Mouse (Mus musculus): Measurements from ENCODE around the gene Taf4.

Taf4 gene

DNA sequence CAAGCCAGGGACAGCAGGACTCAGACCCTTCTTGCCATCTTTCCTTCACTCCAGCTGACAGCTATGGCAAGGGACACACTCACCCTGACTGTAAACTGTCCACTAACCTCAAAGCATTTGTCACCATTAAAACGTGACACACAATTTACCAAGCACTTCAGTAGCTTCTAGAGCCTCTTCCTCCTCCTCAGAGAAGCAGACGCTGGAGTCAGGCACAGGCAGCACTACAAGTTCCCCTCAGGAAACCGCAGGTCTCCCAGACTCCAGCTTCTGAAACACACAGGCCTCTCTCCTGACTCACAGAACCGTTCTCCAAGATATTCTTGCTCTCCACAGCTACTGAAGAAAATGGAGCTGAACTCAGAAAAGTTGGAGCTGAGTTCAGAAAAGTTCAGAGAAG, 39.4 kb downstream of the Taf4 start:
- DNase-seq (ENCODE audit: low read depth, low spot score) = no peak

DNA sequence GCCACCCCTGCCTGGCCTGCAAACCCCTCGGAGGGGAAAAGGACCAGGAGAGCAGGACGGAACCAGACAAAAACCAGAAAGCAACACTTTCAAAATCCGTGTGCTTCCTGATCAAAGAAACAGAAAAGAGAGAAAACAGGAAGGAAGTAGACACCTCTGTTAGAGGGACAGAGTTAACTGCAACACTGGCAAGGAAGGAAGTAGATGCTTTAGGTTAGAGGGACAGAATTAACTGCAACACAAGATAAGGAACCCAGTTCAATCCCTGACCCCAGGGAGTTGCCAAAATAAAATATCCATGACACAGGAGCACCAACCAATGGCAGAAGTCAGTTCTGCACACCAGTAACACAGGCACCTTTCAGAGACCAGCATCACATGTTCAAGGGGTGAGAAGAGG, 42.3 kb downstream of the Taf4 start:
- DNase-seq (ENCODE audit: low read depth, low spot score) = no peak

DNA sequence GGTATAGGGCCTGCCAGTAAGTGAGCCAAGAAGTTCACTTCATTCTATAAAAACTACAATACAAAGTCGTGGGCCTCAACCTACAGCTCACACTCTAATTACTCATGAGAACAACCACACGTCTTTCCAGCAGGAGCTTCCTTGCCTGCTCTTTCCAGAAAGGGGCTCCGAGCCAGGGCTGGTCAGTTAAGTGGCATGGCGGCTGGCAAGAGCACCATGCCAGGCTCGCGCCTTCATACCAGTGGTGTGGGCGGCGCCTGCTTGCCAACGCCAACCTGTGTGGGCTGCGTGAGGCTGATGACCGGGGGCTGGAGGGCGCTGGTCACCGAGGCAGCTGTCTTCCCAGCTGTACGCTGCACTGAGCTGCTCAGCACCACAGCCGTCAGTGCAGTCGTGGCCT, 44.7 kb downstream of the Taf4 start:
- DNase-seq (ENCODE audit: low read depth, low spot score) = no peak

- DNase-seq (ENCODE audit: low read depth, low spot score) = no peak
Observed at GRCm38 (mm10) chr2:179929166-179929565, 47.3 kb downstream of the Taf4 start.

GRCm38 (mm10) chr2:179924038-179924437, 52.4 kb downstream of the Taf4 start:
- DNase-seq (ENCODE audit: low read depth, low spot score) = no peak

- no peak for DNase-seq (ENCODE audit: low read depth, low spot score)
Observed at GRCm38 (mm10) chr2:179921021-179921653, 55.3 kb downstream of the Taf4 start.

- DNase-seq (ENCODE audit: low read depth, low spot score) = no peak
Observed at GRCm38 (mm10) chr2:179920042-179920441, 56.4 kb downstream of the Taf4 start.

DNA sequence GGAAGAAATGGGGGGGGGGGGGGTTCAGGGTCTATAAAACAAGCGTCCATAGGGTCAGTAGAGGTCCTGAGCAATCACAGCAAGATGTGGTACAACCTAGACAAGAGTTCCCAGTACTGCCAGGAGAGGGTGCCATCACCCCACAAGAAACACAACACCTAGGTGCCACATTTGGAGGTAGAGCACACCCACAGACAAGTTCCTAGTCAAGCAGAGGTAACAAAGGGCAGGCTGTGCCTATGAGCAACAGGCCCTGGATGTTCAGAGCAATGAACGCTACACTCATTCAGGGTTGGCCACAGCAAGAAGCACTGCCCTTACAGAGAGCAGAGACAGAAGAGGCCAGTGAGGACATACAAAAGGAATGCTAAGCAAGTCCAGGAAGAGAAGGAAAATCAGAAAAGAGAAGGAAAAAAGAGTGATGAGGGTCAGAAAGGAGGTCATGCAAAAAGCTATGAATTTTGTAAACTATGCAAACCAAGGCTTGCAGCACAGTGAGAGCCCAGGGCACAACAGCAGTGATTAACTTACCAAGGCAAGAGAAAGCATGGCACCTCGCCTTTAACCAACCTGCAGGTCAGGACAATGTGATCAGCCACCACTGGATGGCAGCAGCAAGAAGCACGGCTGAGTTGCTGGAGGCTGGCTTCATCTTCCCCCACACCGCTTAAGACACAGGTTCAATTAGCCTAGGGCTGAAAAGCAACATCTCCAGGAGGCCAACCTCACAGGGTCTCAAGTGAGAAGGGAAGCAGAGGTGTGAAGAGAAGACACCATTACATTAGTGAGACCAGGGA, 59.4 kb downstream of the Taf4 start:
- DNase-seq (ENCODE audit: low read depth, low spot score) = peak; percentile 59

GRCm38 (mm10) chr2:179914246-179914645, 62.2 kb downstream of the Taf4 start:
- no peak for DNase-seq (ENCODE audit: low read depth, low spot score)

- DNase-seq (ENCODE audit: low read depth, low spot score) = no peak
Observed at GRCm38 (mm10) chr2:179913349-179913748, 63.1 kb downstream of the Taf4 start.

DNA sequence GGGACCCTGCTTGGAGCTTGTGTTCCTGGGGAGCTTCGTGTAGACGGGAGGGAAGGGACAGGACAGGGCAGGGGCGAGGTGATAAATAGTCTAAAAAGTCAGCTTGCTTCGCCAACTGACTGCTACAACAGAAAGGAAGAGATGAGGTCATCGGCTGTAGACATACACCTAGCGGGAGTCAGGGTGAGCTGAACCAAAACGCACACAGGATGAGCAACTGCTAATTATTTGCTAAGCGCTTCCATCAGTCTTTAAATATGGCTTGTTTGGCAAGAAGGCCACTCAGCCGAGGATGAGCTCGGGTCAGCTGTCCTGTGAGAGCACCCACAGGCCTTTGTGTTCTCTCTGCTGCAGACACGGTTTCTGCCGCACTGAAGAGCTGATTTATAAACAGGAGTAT, 63.5 kb downstream of the Taf4 start:
- DNase-seq (ENCODE audit: low read depth, low spot score) = no peak

DNA sequence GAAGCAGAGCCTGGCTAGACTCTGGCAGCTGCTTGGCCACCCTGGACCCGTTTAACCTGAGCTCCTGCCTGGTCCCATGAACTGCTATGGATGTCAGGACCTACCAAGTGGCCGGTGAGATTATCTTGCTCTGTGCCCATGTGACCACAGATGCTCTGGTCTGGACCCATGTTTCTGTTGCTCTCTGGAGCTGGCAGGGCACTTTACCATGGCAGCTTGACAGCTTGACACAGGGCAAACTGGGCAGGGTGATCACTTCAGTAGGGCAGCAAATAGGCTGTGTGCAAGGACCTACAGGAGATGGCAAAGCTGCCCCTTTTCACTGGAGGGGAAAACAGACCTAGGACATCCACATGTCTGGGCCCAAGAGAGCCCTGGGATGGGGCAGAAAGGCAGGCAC, 79.5 kb downstream of the Taf4 start:
- no peak for DNase-seq (ENCODE audit: low read depth, low spot score)

- peak; percentile 52 for DNase-seq (ENCODE audit: low read depth, low spot score)
Observed at GRCm38 (mm10) chr2:179891048-179891447, 85.4 kb downstream of the Taf4 start.

DNA sequence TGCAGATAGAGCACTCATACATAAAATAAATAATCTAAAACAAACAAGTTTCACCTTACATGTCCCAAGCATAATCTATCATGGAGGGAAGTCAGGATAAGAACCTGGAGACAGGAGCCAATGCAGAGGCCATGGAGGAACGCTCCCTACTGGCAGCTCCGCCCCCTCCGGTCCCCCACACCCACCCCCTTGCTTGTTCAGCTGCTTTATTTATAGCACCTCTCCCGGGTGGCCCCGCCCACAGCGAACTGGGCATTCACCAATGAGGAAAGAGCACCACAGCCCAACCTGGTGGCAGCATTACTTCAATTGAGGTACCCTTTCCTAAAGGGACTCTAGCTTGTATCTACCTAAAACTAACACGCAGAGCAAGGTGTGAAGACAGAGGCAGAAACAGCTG, 91.9 kb downstream of the Taf4 start:
- no peak for DNase-seq (ENCODE audit: low read depth, low spot score)

GRCm38 (mm10) chr2:179877551-179878215, 98.8 kb downstream of the Taf4 start:
- no peak for DNase-seq (ENCODE audit: low read depth, low spot score)

DNA sequence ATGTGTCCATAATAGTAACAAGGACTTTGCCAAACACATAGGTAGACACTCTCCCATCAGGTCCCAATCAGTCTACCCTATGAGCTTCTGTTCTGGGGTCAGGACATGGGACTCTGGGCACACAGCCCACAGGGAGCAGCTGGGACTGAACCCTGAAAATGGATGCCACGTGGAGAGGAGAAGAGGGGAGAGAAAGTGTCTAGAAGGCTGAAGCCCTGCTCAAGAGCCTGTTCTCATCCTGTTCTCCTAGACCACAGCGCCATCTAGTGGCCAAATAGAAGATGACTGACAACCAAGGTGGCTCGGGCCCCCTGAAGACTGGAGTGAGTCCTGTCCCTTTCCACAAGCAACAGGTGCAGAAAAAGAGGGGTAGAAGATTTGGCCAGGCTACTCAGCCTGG, 101.3 kb downstream of the Taf4 start:
- DNase-seq (ENCODE audit: low read depth, low spot score) = peak; percentile 67

DNA sequence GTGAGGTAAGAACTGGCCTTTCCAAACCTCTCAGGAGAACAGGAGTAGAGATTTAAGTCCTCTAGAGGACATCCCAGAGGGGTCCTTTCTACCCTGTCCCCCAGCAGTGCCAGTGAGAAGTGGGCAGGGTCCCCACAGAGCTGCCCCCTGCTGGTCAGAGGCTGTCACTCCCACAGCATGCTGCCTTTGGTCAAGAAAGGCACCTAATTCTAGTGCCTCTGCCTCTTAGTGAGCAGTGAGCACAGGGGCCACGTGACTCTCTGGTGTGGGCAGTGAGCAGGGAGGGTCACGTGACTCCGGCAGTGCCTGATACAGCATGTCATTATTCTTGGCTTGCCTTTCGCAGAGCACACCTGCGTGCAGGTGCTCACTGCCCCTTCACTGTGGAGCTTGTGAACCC, 103.1 kb downstream of the Taf4 start:
- DNase-seq (ENCODE audit: low read depth, low spot score) = no peak

DNA sequence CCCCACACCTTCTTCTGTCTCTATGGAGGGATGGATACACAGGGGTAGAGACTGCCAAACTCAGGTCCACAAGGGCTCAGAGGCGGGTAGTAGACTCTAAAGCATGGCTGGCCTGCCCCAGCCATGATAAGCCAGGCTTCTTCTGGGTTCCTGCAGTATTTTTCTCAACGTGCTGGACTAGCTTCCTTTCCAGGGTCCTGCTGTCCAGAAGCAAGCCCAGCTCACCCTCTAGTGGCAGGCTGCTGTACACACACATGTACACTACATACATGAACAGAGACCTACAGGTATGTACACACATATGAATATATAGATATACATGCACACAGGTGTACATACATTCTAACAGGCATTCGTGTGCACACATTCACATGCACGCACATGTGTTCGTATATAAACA, 103.7 kb downstream of the Taf4 start:
- no peak for DNase-seq (ENCODE audit: low read depth, low spot score)

DNA sequence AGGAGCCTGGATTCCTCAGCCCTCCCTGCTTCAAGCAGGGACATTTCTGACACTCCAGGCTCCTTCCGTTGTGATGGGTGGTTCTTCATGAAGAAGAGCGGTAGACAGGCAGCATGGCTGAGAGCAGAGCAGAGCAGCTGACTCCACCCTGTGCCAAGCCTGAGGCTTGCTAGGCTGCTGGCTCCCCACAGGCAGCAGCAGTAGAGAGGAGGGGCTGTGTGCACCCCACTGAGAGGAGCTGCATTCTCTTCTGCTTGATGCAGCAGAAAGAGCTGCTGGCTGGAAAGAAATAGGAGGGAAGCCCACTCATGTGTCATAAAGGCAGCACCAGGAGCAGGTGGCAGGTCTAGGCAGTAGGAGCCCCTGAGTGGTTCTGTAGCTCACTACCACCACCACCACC, 106.6 kb downstream of the Taf4 start:
- DNase-seq (ENCODE audit: low read depth, low spot score) = no peak

DNA sequence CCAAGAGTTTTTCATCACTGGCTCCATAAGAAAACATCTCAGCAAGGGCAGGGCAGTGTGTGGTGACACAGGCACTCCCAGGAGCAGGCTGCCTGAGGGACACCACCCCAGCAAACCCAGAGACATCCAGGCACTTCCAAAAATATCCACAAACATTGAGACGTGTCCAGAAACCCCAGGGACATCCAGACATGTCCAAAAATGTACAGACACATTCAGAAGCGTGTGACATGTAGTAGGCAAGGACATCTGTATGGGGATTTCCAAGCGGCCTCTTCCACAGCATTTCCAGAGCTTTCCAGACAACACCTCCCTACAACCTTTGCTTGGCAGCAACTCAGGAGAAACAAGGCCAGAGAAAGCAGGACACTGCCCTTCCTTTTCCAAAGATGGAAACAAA, 108.8 kb downstream of the Taf4 start:
- DNase-seq (ENCODE audit: low read depth, low spot score) = no peak

GRCm38 (mm10) chr2:179865097-179865496, 111.3 kb downstream of the Taf4 start:
- DNase-seq (ENCODE audit: low read depth, low spot score) = no peak

DNA sequence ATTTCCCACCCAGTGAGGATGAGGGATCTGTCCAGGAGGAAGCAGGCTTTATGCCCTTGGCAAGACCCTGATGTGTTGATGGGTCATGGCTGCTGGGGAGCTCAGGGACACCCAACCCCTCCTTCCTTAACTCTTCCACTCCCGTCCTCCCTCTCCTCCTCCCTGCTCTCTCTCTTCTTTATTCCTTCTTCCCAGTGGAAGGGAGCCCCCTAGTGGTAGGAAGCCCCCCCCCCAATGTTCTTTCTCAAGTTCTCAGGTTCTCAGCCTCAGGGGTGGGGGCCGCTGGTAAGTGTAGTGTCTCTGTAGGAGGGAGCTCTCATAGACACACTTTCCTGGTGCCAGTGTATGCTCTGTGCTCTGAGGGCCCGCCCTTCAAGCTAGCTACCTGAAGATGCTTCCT, 113.2 kb downstream of the Taf4 start:
- DNase-seq (ENCODE audit: low read depth, low spot score) = no peak

DNA sequence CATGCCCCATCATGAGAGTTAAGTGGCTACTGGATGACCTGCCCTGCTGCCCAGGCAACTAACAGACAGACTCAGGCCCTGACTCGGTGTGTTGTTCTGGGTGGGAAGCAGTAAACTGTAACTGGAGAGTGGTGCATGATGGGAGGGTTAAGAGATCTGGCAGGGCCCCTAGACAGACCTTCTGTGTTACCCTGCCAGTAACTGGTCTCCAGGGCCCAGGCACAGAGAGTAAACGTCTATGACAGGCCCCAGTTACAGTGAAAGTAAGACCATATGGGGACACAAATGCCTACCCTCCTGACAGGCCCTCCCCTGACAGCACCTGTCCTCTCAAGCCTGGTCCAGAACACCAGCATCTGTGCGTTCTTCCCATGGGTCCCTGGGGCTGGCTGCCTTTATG, 113.8 kb downstream of the Taf4 start:
- DNase-seq (ENCODE audit: low read depth, low spot score) = no peak

Data from skeletal muscle tissue, adult 2 months (tissue).